Mouse (Mus musculus): ENCODE measurements around the gene Gm9733. TPM values are rescaled to one million over a fixed set of nuclear protein-coding genes. Genes with fewer than 3 reads are reported as not detected.

Gene Gm9733
- polyA plus RNA-seq, 1 experiment: not detected

GRCm38 (mm10) chr3:15275899-15276526 is 56.1 kb downstream of the Gm9733 start:
- Histone ChIP-seq H3K36me3 (ENCODE audit: control insufficient read depth) (no peaks in the 10 kb centered on the region), H3K4me1 (ENCODE audit: control insufficient read depth) (no peaks in the 10 kb centered on the region), H3K4me3 (replicated peaks) (no peak overlapping the region)

GRCm38 (mm10) chr3:15264450-15264849 is 67.7 kb downstream of the Gm9733 start:
- TF ChIP-seq GATA1 (IDR thresholded peaks at IDR 0.05; ENCODE audit: low read length) (no peak), TAL1 (IDR thresholded peaks at IDR 0.05; ENCODE audit: low read length) (no peak)
- H3K4me3 ChIP-seq (replicated peaks): no peak overlapping the region
- no peaks in the 10 kb centered on the region for H3K4me1 ChIP-seq (ENCODE audit: control insufficient read depth)
- H3K36me3 ChIP-seq (ENCODE audit: control insufficient read depth): no peaks in the 10 kb centered on the region
- H3K9me3 ChIP-seq (ENCODE audit: control insufficient read depth, low read length): no peaks in the 10 kb centered on the region
- no peaks in the 10 kb centered on the region for H3K27me3 ChIP-seq (ENCODE audit: control insufficient read depth)

More at GRCm38 (mm10) chr3:15275899-15276526, 56.1 kb downstream of the Gm9733 start:
- Histone ChIP-seq H3K27me3 (ENCODE audit: control insufficient read depth) (no peaks in the 10 kb centered on the region), H3K9me3 (ENCODE audit: control insufficient read depth, low read length) (no peaks in the 10 kb centered on the region)
- TF ChIP-seq GATA1 (IDR thresholded peaks at IDR 0.05; ENCODE audit: low read length): no peak
- TF ChIP-seq TAL1 (IDR thresholded peaks at IDR 0.05; ENCODE audit: low read length): no peak

- Histone ChIP-seq H3K36me3 (ENCODE audit: control insufficient read depth) (no peaks in the 10 kb centered on the region), H3K9me3 (ENCODE audit: control insufficient read depth, low read length) (no peaks in the 10 kb centered on the region), H3K4me3 (replicated peaks) (no peak overlapping the region), H3K27me3 (ENCODE audit: control insufficient read depth) (no peaks in the 10 kb centered on the region), H3K4me1 (ENCODE audit: control insufficient read depth) (no peaks in the 10 kb centered on the region)
- no peak for TF ChIP-seq TAL1 (IDR thresholded peaks at IDR 0.05; ENCODE audit: low read length)
- TF ChIP-seq GATA1 (IDR thresholded peaks at IDR 0.05; ENCODE audit: low read length): no peak
Measured at GRCm38 (mm10) chr3:15255726-15256125, 76.4 kb downstream of the Gm9733 start.

Other genes with a start within 250 kb of the Gm9733 start
- not detected in 2 replicates for gene Sirpb1a, start 94.2 kb upstream of the Gm9733 start, polyA plus RNA-seq (2012)
- not detected in 2 replicates for gene Sirpb1b, start 242.8 kb upstream of the Gm9733 start, polyA plus RNA-seq (2012)

Measured in erythroblast, embryonic 14.5 days (primary cell).